Mouse (Mus musculus): ENCODE data around the gene Olfr410. TPM values are rescaled to one million over a fixed set of nuclear protein-coding genes. Genes with fewer than 3 reads are reported as not detected.
A peak's percentile ranks its signal among the peaks of the same experiment; 100 is the strongest.

Olfr410 gene
- not detected in 2 replicates for polyA plus RNA-seq (2015; fragmentation: Nextera tagmentation; extraction: Ambion mirVana)

DNA sequence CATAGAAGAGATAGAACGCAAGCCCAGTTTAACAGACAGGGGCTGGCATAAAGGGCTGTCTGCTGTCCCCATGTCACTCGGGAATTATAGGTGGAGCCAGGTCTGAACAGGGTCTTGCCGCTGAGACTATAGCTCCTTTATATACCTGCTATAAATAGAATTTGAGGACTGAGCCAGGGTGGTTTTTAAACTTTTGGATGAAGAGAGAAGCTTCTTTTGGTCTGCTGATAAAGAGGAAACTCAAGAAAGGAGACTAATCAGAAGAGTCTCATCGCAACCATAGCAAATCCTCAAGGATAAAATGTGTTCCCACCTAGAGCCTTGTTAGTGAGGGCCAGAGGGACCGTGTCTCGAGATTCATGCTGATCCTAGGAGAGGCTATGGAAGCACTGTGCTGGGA lies at the start of gene Olfr410:
Gene Olfr410, minus strand, starts transcription at position 101 of the 400 bp plus-strand sequence.
- H3K27ac ChIP-seq (ENCODE audit: low read length): no peak within 1 kb of the TSS
- no peak within 1 kb of the TSS for H3K4me3 ChIP-seq (ENCODE audit: low read length)
- no peak within 1 kb of the TSS for H3K4me2 ChIP-seq (ENCODE audit: low read depth, low read length)
- 81% methylated on average over 6 of the region's 6 CpGs for WGBS
- no peaks in the 10 kb centered on the region for H3K27me3 ChIP-seq (ENCODE audit: control insufficient read depth, insufficient read depth, low read depth, low read length)
- ATAC-seq (ENCODE audit: low read depth): no peak
- no peak within 1 kb of the TSS for H3K9ac ChIP-seq (ENCODE audit: low read length)
- no peaks in the 10 kb centered on the region for H3K4me1 ChIP-seq (replicated peaks; ENCODE audit: control insufficient read depth, insufficient read depth, low read length)
- H3K9me3 ChIP-seq (ENCODE audit: control insufficient read depth, low read length): no peaks in the 10 kb centered on the region
- H3K36me3 ChIP-seq (ENCODE audit: control insufficient read depth, insufficient read depth, low read length): no peaks in the 10 kb centered on the region

DNA sequence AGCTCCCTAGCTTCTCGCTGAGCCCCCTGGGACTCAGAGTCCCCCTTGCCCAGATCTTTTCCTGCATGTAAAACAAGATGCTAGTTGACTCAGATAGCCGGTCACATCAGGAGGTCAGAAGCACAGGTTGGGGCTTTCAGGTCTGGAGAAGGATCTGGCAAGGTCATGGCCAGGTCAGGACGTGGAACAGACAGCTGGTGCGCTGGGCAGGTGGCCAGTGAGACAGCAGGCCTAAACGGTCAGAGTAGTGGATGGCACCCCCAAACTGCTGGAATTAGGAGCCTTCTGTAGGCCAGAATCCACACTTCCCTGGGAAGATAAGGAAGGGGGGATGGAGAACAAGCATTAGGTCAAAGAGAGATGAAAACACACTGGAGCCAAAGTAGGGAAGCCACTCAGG lies 49.4 kb upstream of the Olfr410 start:
- Histone ChIP-seq H3K36me3 (ENCODE audit: control insufficient read depth, insufficient read depth, low read length) (no peaks in the 10 kb centered on the region), H3K4me3 (ENCODE audit: low read length) (no peak overlapping the region), H3K9ac (ENCODE audit: low read length) (no peak overlapping the region), H3K4me2 (ENCODE audit: low read depth, low read length) (no peak overlapping the region), H3K4me1 (replicated peaks; ENCODE audit: control insufficient read depth, insufficient read depth, low read length) (peaks cover 5% of the 10 kb centered on the region), H3K27me3 (ENCODE audit: control insufficient read depth, insufficient read depth, low read depth, low read length) (no peaks in the 10 kb centered on the region), H3K9me3 (ENCODE audit: control insufficient read depth, low read length) (no peaks in the 10 kb centered on the region), H3K27ac (ENCODE audit: low read length) (no peak overlapping the region)
- WGBS: 66% methylated on average over 5 of the region's 5 CpGs
- ATAC-seq (ENCODE audit: low read depth): no peak

DNA sequence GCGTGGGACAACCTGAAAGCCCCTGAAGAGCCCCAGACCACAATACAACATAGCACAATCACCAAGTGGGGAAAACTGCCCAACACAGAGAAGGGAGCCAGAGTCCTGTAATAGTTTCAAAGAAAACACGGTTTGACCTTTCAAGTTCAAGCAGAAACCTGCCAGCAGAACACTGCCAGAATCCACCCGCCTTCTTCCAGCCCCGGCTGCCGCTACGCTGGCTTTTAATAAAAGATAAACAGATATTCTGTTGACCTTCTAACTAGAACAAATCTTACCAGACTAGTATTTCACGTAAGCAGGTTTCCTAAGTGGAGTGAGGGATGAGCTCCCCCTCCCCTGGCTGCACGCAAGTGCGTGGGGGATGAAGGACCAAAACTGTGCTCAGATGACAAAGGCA lies 47.8 kb upstream of the Olfr410 start:
- Histone ChIP-seq H3K9ac (ENCODE audit: low read length) (no peak overlapping the region), H3K4me1 (replicated peaks; ENCODE audit: control insufficient read depth, insufficient read depth, low read length) (peaks cover 5% of the 10 kb centered on the region), H3K9me3 (ENCODE audit: control insufficient read depth, low read length) (no peaks in the 10 kb centered on the region), H3K36me3 (ENCODE audit: control insufficient read depth, insufficient read depth, low read length) (no peaks in the 10 kb centered on the region), H3K4me3 (ENCODE audit: low read length) (no peak overlapping the region), H3K27ac (ENCODE audit: low read length) (peak overlapping the region; percentile 33; the same call in 1 of the 2 replicates), H3K4me2 (ENCODE audit: low read depth, low read length) (no peak overlapping the region), H3K27me3 (ENCODE audit: control insufficient read depth, insufficient read depth, low read depth, low read length) (no peaks in the 10 kb centered on the region)
- no peak for ATAC-seq (ENCODE audit: low read depth)
- WGBS: 42% methylated on average over 9 of the region's 9 CpGs

DNA sequence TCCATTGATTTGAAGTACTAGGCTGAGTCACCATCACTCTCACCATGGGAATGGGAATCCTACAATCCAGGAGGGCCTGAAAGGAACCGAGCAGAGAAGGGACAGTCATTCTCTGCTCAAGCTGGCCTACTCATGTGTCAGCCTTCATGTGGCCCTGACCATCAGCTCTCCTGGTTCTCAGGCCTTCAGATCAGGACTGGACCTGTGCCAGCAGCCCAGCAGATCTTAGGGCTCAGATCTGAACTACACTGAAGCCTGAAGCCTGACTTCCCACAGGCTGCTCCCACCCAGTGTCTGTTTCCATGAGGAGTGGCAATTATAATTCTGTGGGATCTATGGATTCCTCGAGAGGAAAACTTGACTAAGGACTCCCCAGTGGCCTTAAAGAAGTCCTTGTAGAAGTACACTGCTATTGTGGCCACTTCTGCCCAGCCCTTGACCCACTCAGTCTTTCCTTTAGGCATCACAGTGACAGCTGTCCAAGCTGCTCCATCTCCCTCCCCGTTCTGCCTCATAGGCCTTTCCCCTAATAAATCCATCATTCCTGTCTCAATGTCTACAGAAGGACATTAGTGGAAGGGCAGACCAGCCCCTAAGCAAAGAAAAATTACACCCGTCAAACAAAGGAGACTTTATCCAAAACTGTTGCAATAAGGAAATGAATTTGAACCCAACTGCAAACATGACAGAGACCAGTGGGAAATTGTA lies 41.5 kb upstream of the Olfr410 start:
- no peak for ATAC-seq (ENCODE audit: low read depth)
- no peak overlapping the region for H3K27ac ChIP-seq (ENCODE audit: low read length)
- no peak overlapping the region for H3K4me3 ChIP-seq (ENCODE audit: low read length)
- H3K4me1 ChIP-seq (replicated peaks; ENCODE audit: control insufficient read depth, insufficient read depth, low read length): no peaks in the 10 kb centered on the region
- WGBS: 38% methylated on average over 4 of the region's 4 CpGs
- H3K4me2 ChIP-seq (ENCODE audit: low read depth, low read length): no peak overlapping the region
- H3K36me3 ChIP-seq (ENCODE audit: control insufficient read depth, insufficient read depth, low read length): no peaks in the 10 kb centered on the region
- no peak overlapping the region for H3K9ac ChIP-seq (ENCODE audit: low read length)
- no peaks in the 10 kb centered on the region for H3K9me3 ChIP-seq (ENCODE audit: control insufficient read depth, low read length)
- no peaks in the 10 kb centered on the region for H3K27me3 ChIP-seq (ENCODE audit: control insufficient read depth, insufficient read depth, low read depth, low read length)

DNA sequence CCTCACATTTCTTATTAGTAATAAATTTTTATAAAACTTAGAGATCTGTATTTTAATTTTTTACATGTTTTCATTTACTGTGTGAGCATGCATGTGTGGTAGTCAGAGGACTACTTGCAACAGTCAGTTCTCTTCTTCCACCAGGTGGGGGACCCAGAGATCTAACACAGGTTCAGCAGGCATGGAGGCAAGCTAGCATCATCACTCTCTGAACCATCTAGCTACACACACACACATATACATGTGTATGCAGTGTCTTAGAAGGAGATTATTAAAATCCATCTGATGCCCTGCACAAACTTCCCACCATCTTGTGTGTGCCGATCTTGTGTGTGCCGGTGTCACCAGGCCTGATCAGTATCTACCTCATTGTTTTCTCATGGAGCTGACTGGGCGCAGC lies 39.0 kb upstream of the Olfr410 start:
- no peak overlapping the region for H3K4me3 ChIP-seq (ENCODE audit: low read length)
- peak; percentile 23; the same call in 1 of the 2 replicates for ATAC-seq (ENCODE audit: low read depth)
- 78% methylated on average over 3 of the region's 3 CpGs for WGBS
- H3K9ac ChIP-seq (ENCODE audit: low read length): no peak overlapping the region
- no peak overlapping the region for H3K27ac ChIP-seq (ENCODE audit: low read length)
- no peaks in the 10 kb centered on the region for H3K27me3 ChIP-seq (ENCODE audit: control insufficient read depth, insufficient read depth, low read depth, low read length)
- no peaks in the 10 kb centered on the region for H3K9me3 ChIP-seq (ENCODE audit: control insufficient read depth, low read length)
- no peaks in the 10 kb centered on the region for H3K36me3 ChIP-seq (ENCODE audit: control insufficient read depth, insufficient read depth, low read length)
- no peak overlapping the region for H3K4me2 ChIP-seq (ENCODE audit: low read depth, low read length)
- H3K4me1 ChIP-seq (replicated peaks; ENCODE audit: control insufficient read depth, insufficient read depth, low read length): no peaks in the 10 kb centered on the region

DNA sequence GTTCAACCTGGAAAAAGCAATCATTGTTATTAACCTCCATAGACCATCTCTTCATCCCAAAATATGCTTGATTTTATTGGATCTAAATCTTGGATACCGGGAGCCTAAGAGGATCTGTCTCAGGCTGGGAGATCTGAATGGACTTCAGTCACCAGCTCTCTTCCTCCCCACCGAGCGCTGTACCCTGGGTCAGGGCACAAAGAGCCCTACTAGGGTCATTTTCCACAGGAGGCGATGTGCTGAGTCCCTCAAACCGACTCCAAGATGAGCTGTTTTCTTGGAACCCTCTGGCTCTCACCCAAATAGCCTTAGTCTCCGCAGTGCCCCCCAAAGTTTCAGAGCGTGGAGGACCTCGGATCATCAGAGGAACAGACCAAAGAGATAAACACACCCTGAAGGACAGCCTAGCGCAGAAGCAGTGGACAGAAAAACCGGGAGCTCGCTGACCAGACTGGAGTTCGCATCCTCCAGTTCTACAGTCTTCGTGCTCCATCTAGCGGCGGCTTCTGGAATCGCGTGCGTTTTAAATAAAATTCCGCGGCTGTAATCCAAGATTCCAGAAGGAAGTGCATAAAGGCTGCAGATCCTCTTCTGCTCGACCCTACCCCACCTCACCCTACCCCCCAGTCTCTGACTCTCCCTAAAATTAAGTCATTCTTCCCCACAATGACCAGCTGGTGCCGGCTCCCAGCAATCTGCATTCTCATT lies 33.7 kb upstream of the Olfr410 start:
- Histone ChIP-seq H3K4me2 (ENCODE audit: low read depth, low read length) (no peak overlapping the region), H3K4me1 (replicated peaks; ENCODE audit: control insufficient read depth, insufficient read depth, low read length) (no peaks in the 10 kb centered on the region), H3K4me3 (ENCODE audit: low read length) (no peak overlapping the region), H3K9me3 (ENCODE audit: control insufficient read depth, low read length) (no peaks in the 10 kb centered on the region), H3K36me3 (ENCODE audit: control insufficient read depth, insufficient read depth, low read length) (no peaks in the 10 kb centered on the region), H3K27me3 (ENCODE audit: control insufficient read depth, insufficient read depth, low read depth, low read length) (peaks cover 2% of the 10 kb centered on the region; the same call in 1 of the 2 replicates), H3K27ac (ENCODE audit: low read length) (no peak overlapping the region), H3K9ac (ENCODE audit: low read length) (no peak overlapping the region)
- ATAC-seq (ENCODE audit: low read depth): no peak
- WGBS: 13% methylated on average over 22 of the region's 22 CpGs

DNA sequence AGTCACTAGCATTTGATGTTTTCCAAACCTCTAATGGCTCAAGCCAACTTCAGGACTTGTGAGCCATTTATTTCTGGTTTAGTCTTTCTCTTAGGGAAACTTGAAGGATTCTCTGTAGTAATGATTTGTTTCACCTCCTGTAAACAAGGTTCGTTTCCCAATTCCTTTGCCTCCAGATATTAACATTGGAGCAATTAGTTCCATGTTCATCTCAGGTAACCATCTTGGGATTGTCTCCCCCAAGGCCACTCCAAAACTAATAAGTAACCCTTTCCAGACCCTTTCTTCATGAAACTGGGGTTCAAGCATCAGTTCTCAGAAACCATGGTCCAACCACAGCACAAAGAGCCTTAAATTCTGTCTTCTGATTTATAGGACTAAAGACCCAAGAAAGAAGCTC lies 23.9 kb upstream of the Olfr410 start, which contains the start of gene Olfr412:
Gene Olfr412, plus strand, starts transcription at position 301 of the 400 bp plus-strand sequence.
- ATAC-seq (ENCODE audit: low read depth): no peak
- H3K4me1 ChIP-seq (replicated peaks; ENCODE audit: control insufficient read depth, insufficient read depth, low read length): no peaks in the 10 kb centered on the region
- H3K9me3 ChIP-seq (ENCODE audit: control insufficient read depth, low read length): no peaks in the 10 kb centered on the region
- H3K27ac ChIP-seq (ENCODE audit: low read length): no peak within 1 kb of the TSS
- H3K4me2 ChIP-seq (ENCODE audit: low read depth, low read length): no peak within 1 kb of the TSS
- 53% methylated on average over 1 of the region's 1 CpGs for WGBS
- no peak within 1 kb of the TSS for H3K9ac ChIP-seq (ENCODE audit: low read length)
- no peak within 1 kb of the TSS for H3K4me3 ChIP-seq (ENCODE audit: low read length)
- H3K27me3 ChIP-seq (ENCODE audit: control insufficient read depth, insufficient read depth, low read depth, low read length): no peaks in the 10 kb centered on the region
- no peaks in the 10 kb centered on the region for H3K36me3 ChIP-seq (ENCODE audit: control insufficient read depth, insufficient read depth, low read length)

DNA sequence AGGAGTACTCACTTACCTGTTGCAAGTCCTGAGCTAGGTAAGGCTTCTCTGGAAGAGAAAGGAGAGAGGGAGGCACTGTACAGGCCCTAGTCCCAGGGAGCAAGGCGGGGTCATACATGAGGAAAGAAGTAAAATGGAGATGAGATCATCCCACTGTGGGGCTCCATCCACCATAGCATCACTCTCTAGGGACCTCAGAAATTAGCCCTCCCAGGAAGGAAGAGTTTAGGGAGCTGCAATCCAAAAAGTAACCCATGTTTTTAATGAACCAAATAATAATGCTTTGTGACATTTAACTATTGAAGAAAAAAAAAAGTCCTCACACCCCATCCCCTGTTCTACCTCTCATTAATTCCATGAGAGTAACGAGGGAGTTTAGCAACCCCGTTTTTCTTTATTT lies 14.7 kb upstream of the Olfr410 start, which contains the start of gene Olfr411:
Gene Olfr411, minus strand, starts transcription at position 101 of the 400 bp plus-strand sequence.
- 78% methylated on average over 3 of the region's 3 CpGs for WGBS

DNA sequence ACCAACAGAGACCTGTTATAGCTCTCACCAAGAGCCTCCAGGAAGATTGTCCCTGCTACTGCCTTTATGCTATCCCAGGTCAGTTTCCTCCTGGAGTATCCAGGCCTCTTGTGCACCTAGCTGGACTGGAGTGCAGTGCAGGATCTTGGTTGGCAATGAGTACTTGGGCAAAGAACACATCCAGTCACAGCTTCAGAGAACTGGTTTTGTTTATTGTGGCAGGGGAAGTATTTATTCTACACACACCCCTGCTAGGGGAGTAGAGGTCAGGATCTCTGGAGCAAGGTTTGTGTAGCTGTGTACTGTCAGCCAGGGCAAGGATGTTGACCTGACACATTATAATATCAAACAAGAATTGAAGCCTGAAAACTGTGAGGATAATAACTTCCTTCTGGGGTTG lies 9.1 kb downstream of the Olfr410 start:
- Histone ChIP-seq H3K9me3 (ENCODE audit: control insufficient read depth, low read length) (no peaks in the 10 kb centered on the region), H3K9ac (ENCODE audit: low read length) (no peak overlapping the region), H3K4me3 (ENCODE audit: low read length) (no peak overlapping the region), H3K27me3 (ENCODE audit: control insufficient read depth, insufficient read depth, low read depth, low read length) (no peaks in the 10 kb centered on the region), H3K4me1 (replicated peaks; ENCODE audit: control insufficient read depth, insufficient read depth, low read length) (no peaks in the 10 kb centered on the region), H3K4me2 (ENCODE audit: low read depth, low read length) (no peak overlapping the region), H3K27ac (ENCODE audit: low read length) (no peak overlapping the region), H3K36me3 (ENCODE audit: control insufficient read depth, insufficient read depth, low read length) (no peaks in the 10 kb centered on the region)
- no peak for ATAC-seq (ENCODE audit: low read depth)

More for the DNA sequence above, 14.7 kb upstream of the Olfr410 start, which contains the start of gene Olfr411:
- H3K27me3 ChIP-seq (ENCODE audit: control insufficient read depth, insufficient read depth, low read depth, low read length): no peaks in the 10 kb centered on the region
- no peak for ATAC-seq (ENCODE audit: low read depth)
- no peaks in the 10 kb centered on the region for H3K9me3 ChIP-seq (ENCODE audit: control insufficient read depth, low read length)
- no peak within 1 kb of the TSS for H3K4me3 ChIP-seq (ENCODE audit: low read length)
- H3K9ac ChIP-seq (ENCODE audit: low read length): no peak within 1 kb of the TSS
- no peak within 1 kb of the TSS for H3K4me2 ChIP-seq (ENCODE audit: low read depth, low read length)
- H3K4me1 ChIP-seq (replicated peaks; ENCODE audit: control insufficient read depth, insufficient read depth, low read length): no peaks in the 10 kb centered on the region
- no peak within 1 kb of the TSS for H3K27ac ChIP-seq (ENCODE audit: low read length)
- H3K36me3 ChIP-seq (ENCODE audit: control insufficient read depth, insufficient read depth, low read length): no peaks in the 10 kb centered on the region
